Comparison of ENCODE assay signal across 12 mouse cellular contexts in genomic region chr1:84386481-84387146, GRCm38 (mm10). TPM values are rescaled to one million over a fixed set of nuclear protein-coding genes. Genes with fewer than 3 reads are reported as not detected.
DNase-seq lines count a peak whose midpoint lies in the region; ATAC-seq and TF ChIP-seq lines count a peak whose summit lies in the region.
"Had no signal": no experiment of that assay in that cellular context is flagged by ENCODE, and none has a peak within 500 bp of the region (broad histone marks: within the 10 kb centered on the region; RNA-seq: fewer than 3 reads in every experiment).

No protein-coding gene starts in this region.

- 74% methylated on average over 8 of the region's 8 CpGs for WGBS in hindbrain, embryonic 14.5 days
- WGBS in hindbrain, embryonic 10.5 days: 88% methylated on average over 8 of the region's 8 CpGs
- 66% methylated on average over 8 of the region's 8 CpGs for WGBS in neural tube, embryonic 15.5 days

- no peak overlapping the region for H3K4me3 ChIP-seq in hindbrain, embryonic 14.5 days (replicated peaks; ENCODE audit: low read length)
- H3K4me3 ChIP-seq in hindbrain, embryonic 10.5 days: no peak overlapping the region
- no peak overlapping the region for H3K4me3 ChIP-seq in ES-E14 (ENCODE audit: insufficient read depth in 1 of 2, low read depth in 1 of 2, low read length in 2 of 2, poor library complexity in 1 of 2, severe bottlenecking in 1 of 2)
- H3K4me3 ChIP-seq in neural tube, embryonic 15.5 days (replicated peaks): no peak overlapping the region
- H3K4me3 ChIP-seq: embryonic facial prominence, embryonic 12.5 days; liver, embryonic 13.5 days had no signal

- no peak for DNase-seq in hindbrain, embryonic 14.5 days (ENCODE audit: low spot score)
- DNase-seq in hindbrain, embryonic 10.5 days (ENCODE audit: low spot score): no peak
- DNase-seq in ES-E14 (ENCODE audit: low read depth, low spot score): no peak
- DNase-seq in brain, embryonic 14.5 days (ENCODE audit: low read depth): peak; percentile 77
- DNase-seq in cerebellum, adult 9-10 months: no peak
- DNase-seq: cerebellum, adult 11-12 months; kidney, adult 18-20 months; liver, embryonic 13.5 days; thymus, postnatal 4 days had no signal

- no peak overlapping the region for H3K9ac ChIP-seq in hindbrain, embryonic 14.5 days
- H3K9ac ChIP-seq in ES-E14 (ENCODE audit: insufficient read depth, low read depth, low read length, poor library complexity, severe bottlenecking): no peak overlapping the region
- no peak overlapping the region for H3K9ac ChIP-seq in neural tube, embryonic 15.5 days (replicated peaks)
- H3K9ac ChIP-seq: embryonic facial prominence, embryonic 12.5 days; liver, embryonic 13.5 days had no signal

- peaks cover 18% of the 10 kb centered on the region for H3K36me3 ChIP-seq in hindbrain, embryonic 14.5 days (replicated peaks; ENCODE audit: control insufficient read depth, insufficient read depth)
- no peaks in the 10 kb centered on the region for H3K36me3 ChIP-seq in hindbrain, embryonic 10.5 days
- H3K36me3 ChIP-seq in ES-E14 (ENCODE audit: control insufficient read depth, insufficient read depth, low read length, poor library complexity, severe bottlenecking): no peaks in the 10 kb centered on the region; the same call in 1 of the 2 replicates
- H3K36me3 ChIP-seq in neural tube, embryonic 15.5 days: peaks cover 19% of the 10 kb centered on the region
- H3K36me3 ChIP-seq: embryonic facial prominence, embryonic 12.5 days; liver, embryonic 13.5 days had no signal

- TF ChIP-seq CTCF in brain, embryonic 14.5 days (IDR thresholded peaks at IDR 0.05; ENCODE audit: borderline replicate concordance, extremely low read depth, insufficient read depth, insufficient read length): no peak

- in situ Hi-C loops in ES-E14 (cut with MboI; ENCODE audit: low sequenced_read_pairs in 2 of 2, unreplicated experiment in 2 of 2): no loop called here

- no peaks in the 10 kb centered on the region for H3K9me3 ChIP-seq in hindbrain, embryonic 14.5 days (ENCODE audit: control insufficient read depth, low read length)
- H3K9me3 ChIP-seq in hindbrain, embryonic 10.5 days: no peaks in the 10 kb centered on the region
- no peaks in the 10 kb centered on the region for H3K9me3 ChIP-seq in ES-E14 (ENCODE audit: control insufficient read depth, insufficient read depth, low read depth, low read length)
- H3K9me3 ChIP-seq in neural tube, embryonic 15.5 days (replicated peaks): no peaks in the 10 kb centered on the region
- H3K9me3 ChIP-seq: embryonic facial prominence, embryonic 12.5 days; liver, embryonic 13.5 days had no signal

- H3K27me3 ChIP-seq in hindbrain, embryonic 14.5 days (ENCODE audit: control insufficient read depth, insufficient read depth, low read length): no peaks in the 10 kb centered on the region
- no peaks in the 10 kb centered on the region for H3K27me3 ChIP-seq in hindbrain, embryonic 10.5 days (ENCODE audit: insufficient read depth, poor library complexity, severe bottlenecking)
- no peaks in the 10 kb centered on the region for H3K27me3 ChIP-seq in neural tube, embryonic 15.5 days (replicated peaks)
- H3K27me3 ChIP-seq: embryonic facial prominence, embryonic 12.5 days; liver, embryonic 13.5 days had no signal

- H3K27ac ChIP-seq in hindbrain, embryonic 14.5 days: peak overlapping the region; percentile 44; the same call in 1 of the 2 replicates
- H3K27ac ChIP-seq in hindbrain, embryonic 10.5 days: no peak overlapping the region
- no peak overlapping the region for H3K27ac ChIP-seq in ES-E14 (ENCODE audit: insufficient read depth, low read depth, low read length, poor library complexity, severe bottlenecking)
- peak overlapping the region; percentile 41; the same call in 1 of the 2 replicates for H3K27ac ChIP-seq in neural tube, embryonic 15.5 days (replicated peaks)
- H3K27ac ChIP-seq: embryonic facial prominence, embryonic 12.5 days; liver, embryonic 13.5 days had no signal

- no peak for TF ChIP-seq POLR2A in brain, embryonic 14.5 days (IDR thresholded peaks at IDR 0.05; ENCODE audit: borderline replicate concordance, extremely low read depth, insufficient read depth, insufficient read length, poor library complexity, severe bottlenecking)

- ATAC-seq in hindbrain, embryonic 14.5 days (ENCODE audit: low FRiP score): no peak
- ATAC-seq in neural tube, embryonic 15.5 days (ENCODE audit: low FRiP score): no peak
- no peak for ATAC-seq in CD4-positive, CD25-positive, alpha-beta regulatory T cell, adult 4 months

- H3K4me2 ChIP-seq in hindbrain, embryonic 14.5 days (replicated peaks): no peak overlapping the region
- no peak overlapping the region for H3K4me2 ChIP-seq in neural tube, embryonic 15.5 days
- H3K4me2 ChIP-seq: embryonic facial prominence, embryonic 12.5 days; liver, embryonic 13.5 days had no signal

- peaks cover 11% of the 10 kb centered on the region; the same call in 1 of the 2 replicates for H3K4me1 ChIP-seq in hindbrain, embryonic 14.5 days (replicated peaks; ENCODE audit: control insufficient read depth, insufficient read depth, low read length)
- H3K4me1 ChIP-seq in hindbrain, embryonic 10.5 days (replicated peaks): peaks cover 9% of the 10 kb centered on the region; the same call in 1 of the 2 replicates
- no peaks in the 10 kb centered on the region for H3K4me1 ChIP-seq in ES-E14 (ENCODE audit: control insufficient read depth in 2 of 2, insufficient read depth in 2 of 2, low read length in 2 of 2, poor library complexity in 1 of 2)
- H3K4me1 ChIP-seq in neural tube, embryonic 15.5 days: peaks cover 18% of the 10 kb centered on the region
- H3K4me1 ChIP-seq: embryonic facial prominence, embryonic 12.5 days; liver, embryonic 13.5 days had no signal

TF ChIP-seq in ES-E14, 5 proteins besides CTCF, POLR2A, EP300 and RAD21:
- TF ChIP-seq ZC3H11A (IDR thresholded peaks at IDR 0.05; ENCODE audit: borderline replicate concordance, low read depth, low read length) (no peak), ZNF384 (IDR thresholded peaks at IDR 0.05; ENCODE audit: low read depth, low read length) (peak; percentile 42; the same call in 1 of the 2 replicates), CHD2 (IDR thresholded peaks at IDR 0.05; ENCODE audit: low read depth, low read length) (no peak), HCFC1 (IDR thresholded peaks at IDR 0.05; ENCODE audit: borderline replicate concordance, insufficient read depth, low read length) (no peak)

RNA-seq across cellular contexts. Expression of gene Pid1, which starts 22.6 kb away (rescaled TPM):
- 103 TPM in 2 replicates for polyA plus RNA-seq in hindbrain, embryonic 14.5 days (2014; fragmentation: Nextera tagmentation; extraction: Ambion mirVana)
- polyA plus RNA-seq in hindbrain, embryonic 10.5 days (2016; fragmentation: Nextera tagmentation; extraction: Ambion mirVana): 15.8 and 51.7 TPM in 2 replicates
- 13.3 and 14.0 TPM in 2 replicates for total RNA-seq in ES-E14 (2012; rRNA removed)
- polyA plus RNA-seq in brain, embryonic 14.5 days (2012; rRNA removed): 24.7 and 49.9 TPM in 2 replicates
- 83.9 and 97.2 TPM in 2 replicates for polyA plus RNA-seq in neural tube, embryonic 15.5 days (2015; fragmentation: Nextera tagmentation; extraction: Ambion mirVana)
- under 1 TPM; 0.28 to 0.98 TPM for polyA plus RNA-seq in CD4-positive, CD25-positive, alpha-beta regulatory T cell, adult 4 months (2017; shearing (Covaris generic))

Comparison
In these comparisons a context has a peak if more than half of its experiments do, and no peak if none do; other contexts are left out.
1. H3K27ac ChIP-seq: peak in hindbrain, embryonic 14.5 days (single experiment) and neural tube, embryonic 15.5 days (single experiment); none in hindbrain, embryonic 10.5 days (single experiment) and ES-E14 (single experiment).